Mouse (Mus musculus) lung, adult 2 months (tissue): ENCODE measurements around the gene Rftn1.

Experiments
- CTCF ChIP-seq: fragments of 200-500 bp; IDR thresholded peaks from 2 replicates; pipeline ENCODE4 v1.5.1; 2011; ENCODE audit warnings: mild to moderate bottlenecking, low read length, control low read depth; ENCODE audit not compliant: insufficient read depth
- POLR2A ChIP-seq: fragments of 200-500 bp; IDR thresholded peaks from 2 replicates; pipeline ENCODE4 v1.6.1; 2011; ENCODE audit warnings: low read depth, mild to moderate bottlenecking, control low read depth, low read length, borderline replicate concordance; ENCODE audit errors: extremely low read depth

GRCm38 (mm10) chr17:50037882-50038665, 152.4 kb downstream of the Rftn1 start:
- TF ChIP-seq CTCF (no peak), POLR2A (no peak)
